Mouse (Mus musculus): ENCODE results near the gene Slc39a11. TPM values are rescaled to one million over a fixed set of nuclear protein-coding genes. Genes with fewer than 3 reads are reported as not detected.
A peak's percentile ranks its signal among the peaks of the same experiment; 100 is the strongest.
"Not testable (repeated sequence)": the region's sequence is repeated elsewhere in the genome, so short reads cannot be mapped to it uniquely, and the experiment has no call there.

The Slc39a11 gene
- polyA plus RNA-seq, 1 experiment from 2014 or later = 56.6 TPM

- Histone ChIP-seq H3K9ac (ENCODE audit: low read length) (no peak overlapping the region), H3K4me2 (replicated peaks; ENCODE audit: low read depth) (no peak overlapping the region), H3K4me3 (ENCODE audit: low read depth, low read length) (no peak overlapping the region), H3K4me1 (replicated peaks; ENCODE audit: control insufficient read depth, insufficient read depth) (peaks cover 3% of the 10 kb centered on the region), H3K9me3 (ENCODE audit: control insufficient read depth, low read length) (no peaks in the 10 kb centered on the region), H3K27me3 (ENCODE audit: control insufficient read depth, insufficient read depth, low read length) (no peaks in the 10 kb centered on the region), H3K27ac (replicated peaks) (peak overlapping the region; percentile 74; the same call in 1 of the 2 replicates), H3K36me3 (ENCODE audit: control insufficient read depth, insufficient read depth, low read length) (peaks cover 4% of the 10 kb centered on the region)
- ATAC-seq (ENCODE audit: low FRiP score, low TSS enrichment) (peak; percentile 59), DNase-seq (ENCODE audit: low spot score) (peak; percentile 75)
- WGBS = 40% methylated on average over 10 of the region's 10 CpGs
- TF ChIP-seq EP300 (optimal IDR thresholded peaks at IDR 0.05) (no peak), CTCF (IDR thresholded peaks at IDR 0.05; ENCODE audit: low read depth) (no peak)
These were observed 16.8 kb upstream of the Slc39a11 start for GRCm38 (mm10) chr11:113666648-113667047.

- no peaks in the 10 kb centered on the region for H3K27me3 ChIP-seq (ENCODE audit: control insufficient read depth, insufficient read depth, low read length)
- no peak overlapping the region for H3K4me2 ChIP-seq (replicated peaks; ENCODE audit: low read depth)
- no peak overlapping the region for H3K4me3 ChIP-seq (ENCODE audit: low read depth, low read length)
- DNase-seq (ENCODE audit: low spot score) (no peak), ATAC-seq (ENCODE audit: low FRiP score, low TSS enrichment) (no peak)
- H3K27ac ChIP-seq (replicated peaks) = no peak overlapping the region; the same call in 1 of the 2 replicates
- no peak overlapping the region for H3K9ac ChIP-seq (ENCODE audit: low read length)
- peaks cover 6% of the 10 kb centered on the region for H3K36me3 ChIP-seq (ENCODE audit: control insufficient read depth, insufficient read depth, low read length)
- TF ChIP-seq CTCF (IDR thresholded peaks at IDR 0.05; ENCODE audit: low read depth) (no peak), EP300 (optimal IDR thresholded peaks at IDR 0.05) (no peak)
- peaks cover 3% of the 10 kb centered on the region for H3K4me1 ChIP-seq (replicated peaks; ENCODE audit: control insufficient read depth, insufficient read depth)
- WGBS = 55% methylated on average over 6 of the region's 6 CpGs
- no peaks in the 10 kb centered on the region for H3K9me3 ChIP-seq (ENCODE audit: control insufficient read depth, low read length)
These were observed 16.3 kb upstream of the Slc39a11 start for GRCm38 (mm10) chr11:113666205-113666604.

- no peak overlapping the region for H3K27ac ChIP-seq (replicated peaks)
- H3K36me3 ChIP-seq (ENCODE audit: control insufficient read depth, insufficient read depth, low read length) = peaks cover 11% of the 10 kb centered on the region
- H3K27me3 ChIP-seq (ENCODE audit: control insufficient read depth, insufficient read depth, low read length) = no peaks in the 10 kb centered on the region
- DNase-seq (ENCODE audit: low spot score) (no peak), ATAC-seq (ENCODE audit: low FRiP score, low TSS enrichment) (no peak)
- no peak overlapping the region for H3K4me3 ChIP-seq (ENCODE audit: low read depth, low read length)
- H3K9me3 ChIP-seq (ENCODE audit: control insufficient read depth, low read length) = no peaks in the 10 kb centered on the region
- no peak overlapping the region for H3K9ac ChIP-seq (ENCODE audit: low read length)
- no peak overlapping the region for H3K4me2 ChIP-seq (replicated peaks; ENCODE audit: low read depth)
- TF ChIP-seq EP300 (optimal IDR thresholded peaks at IDR 0.05) (no peak), CTCF (IDR thresholded peaks at IDR 0.05; ENCODE audit: low read depth) (no peak)
- 65% methylated on average over 2 of the region's 2 CpGs for WGBS
- H3K4me1 ChIP-seq (replicated peaks; ENCODE audit: control insufficient read depth, insufficient read depth) = peaks cover 3% of the 10 kb centered on the region
These were observed 14.4 kb upstream of the Slc39a11 start for GRCm38 (mm10) chr11:113664279-113664678.

- H3K4me3 ChIP-seq (ENCODE audit: low read depth, low read length) = no peak overlapping the region
- TF ChIP-seq CTCF (IDR thresholded peaks at IDR 0.05; ENCODE audit: low read depth) (no peak), EP300 (optimal IDR thresholded peaks at IDR 0.05) (no peak)
- H3K9ac ChIP-seq (ENCODE audit: low read length) = no peak overlapping the region
- ATAC-seq (ENCODE audit: low FRiP score, low TSS enrichment) (no peak), DNase-seq (ENCODE audit: low spot score) (no peak)
- no peaks in the 10 kb centered on the region for H3K27me3 ChIP-seq (ENCODE audit: control insufficient read depth, insufficient read depth, low read length)
- H3K36me3 ChIP-seq (ENCODE audit: control insufficient read depth, insufficient read depth, low read length) = peaks cover 21% of the 10 kb centered on the region
- no peaks in the 10 kb centered on the region for H3K9me3 ChIP-seq (ENCODE audit: control insufficient read depth, low read length)
- H3K27ac ChIP-seq (replicated peaks) = no peak overlapping the region
- H3K4me1 ChIP-seq (replicated peaks; ENCODE audit: control insufficient read depth, insufficient read depth) = no peaks in the 10 kb centered on the region
- WGBS = 88% methylated on average over 18 of the region's 18 CpGs
- H3K4me2 ChIP-seq (replicated peaks; ENCODE audit: low read depth) = no peak overlapping the region
These were observed 12.0 kb upstream of the Slc39a11 start for GRCm38 (mm10) chr11:113661835-113662351.

GRCm38 (mm10) chr11:113660940-113661339 lies 11.1 kb upstream of the Slc39a11 start:
- ATAC-seq (ENCODE audit: low FRiP score, low TSS enrichment) (no peak), DNase-seq (ENCODE audit: low spot score) (no peak)
- Histone ChIP-seq H3K9ac (ENCODE audit: low read length) (no peak overlapping the region), H3K27ac (replicated peaks) (no peak overlapping the region), H3K36me3 (ENCODE audit: control insufficient read depth, insufficient read depth, low read length) (peaks cover 28% of the 10 kb centered on the region), H3K27me3 (ENCODE audit: control insufficient read depth, insufficient read depth, low read length) (no peaks in the 10 kb centered on the region), H3K9me3 (ENCODE audit: control insufficient read depth, low read length) (no peaks in the 10 kb centered on the region), H3K4me3 (ENCODE audit: low read depth, low read length) (no peak overlapping the region), H3K4me2 (replicated peaks; ENCODE audit: low read depth) (no peak overlapping the region), H3K4me1 (replicated peaks; ENCODE audit: control insufficient read depth, insufficient read depth) (no peaks in the 10 kb centered on the region)
- WGBS = 91% methylated on average over 11 of the region's 11 CpGs
- TF ChIP-seq EP300 (optimal IDR thresholded peaks at IDR 0.05) (no peak), CTCF (IDR thresholded peaks at IDR 0.05; ENCODE audit: low read depth) (no peak)

- H3K27me3 ChIP-seq (ENCODE audit: control insufficient read depth, insufficient read depth, low read length); H3K27ac ChIP-seq (replicated peaks); H3K4me1 ChIP-seq (replicated peaks; ENCODE audit: control insufficient read depth, insufficient read depth); ATAC-seq (ENCODE audit: low FRiP score, low TSS enrichment); H3K4me2 ChIP-seq (replicated peaks; ENCODE audit: low read depth); H3K9me3 ChIP-seq (ENCODE audit: control insufficient read depth, low read length); H3K4me3 ChIP-seq (ENCODE audit: low read depth, low read length); H3K9ac ChIP-seq (ENCODE audit: low read length); DNase-seq (ENCODE audit: low spot score): not testable (repeated sequence)
- 100% methylated on average over 3 of the region's 3 CpGs for WGBS
- peaks cover 33% of the 10 kb centered on the region for H3K36me3 ChIP-seq (ENCODE audit: control insufficient read depth, insufficient read depth, low read length)
- TF ChIP-seq CTCF (IDR thresholded peaks at IDR 0.05; ENCODE audit: low read depth) = peak; percentile 39
These were observed 10.3 kb upstream of the Slc39a11 start for GRCm38 (mm10) chr11:113660213-113660612.
